Mouse (Mus musculus): ENCODE data around the gene Nsmce3. TPM values are rescaled to one million over a fixed set of nuclear protein-coding genes. Genes with fewer than 3 reads are reported as not detected.
A peak's percentile ranks its signal among the peaks of the same experiment; 100 is the strongest.

Nsmce3 gene
- not detected in 2 replicates for polyA plus RNA-seq (2012; ENCODE audit: insufficient read depth, insufficient read length, low replicate concordance, missing spikeins)

DNA sequence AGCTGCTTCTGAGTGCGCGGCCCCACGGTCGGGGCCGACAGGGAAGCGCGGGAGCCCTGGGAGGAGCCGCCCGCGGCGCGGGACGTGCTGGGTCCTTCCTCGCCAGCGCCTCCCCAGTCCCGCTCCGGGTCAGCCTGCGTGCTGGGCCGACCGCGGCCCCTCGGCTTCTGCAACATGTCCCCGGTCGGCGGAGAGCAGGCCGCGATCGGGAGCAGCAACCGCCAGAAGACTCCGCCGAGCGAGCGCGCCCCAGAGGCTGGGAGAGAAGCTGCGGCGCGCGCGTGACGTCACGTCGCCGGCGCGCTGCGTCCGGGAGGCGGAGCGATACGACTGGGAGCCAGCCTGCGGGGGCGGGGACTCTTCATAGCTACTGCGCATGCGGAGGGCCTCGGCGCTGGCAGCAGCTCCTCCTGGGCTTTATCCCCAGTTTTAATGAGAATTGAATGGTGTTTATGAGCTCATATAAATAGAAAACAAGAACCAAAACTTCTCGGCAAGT is at the start of gene Nsmce3:
TSS of gene Nsmce3 (minus strand) at position 255 of the 499 bp plus-strand sequence.
- TF ChIP-seq CTCF (IDR thresholded peaks at IDR 0.05; ENCODE audit: insufficient read depth, low read depth, low read length) = no peak
- TF ChIP-seq POLR2A (IDR thresholded peaks at IDR 0.05; ENCODE audit: insufficient read depth, low read depth, low read length) = peak; percentile 96
- Histone ChIP-seq H3K4me1 (ENCODE audit: control insufficient read depth, insufficient read depth, low read length) (peaks cover 8% of the 10 kb centered on the region), H3K27ac (ENCODE audit: insufficient read depth, low read depth, low read length) (peak within 1 kb of the TSS; percentile 59; the same call in 1 of the 2 replicates), H3K4me3 (ENCODE audit: insufficient read depth, low read depth, low read length) (peak within 1 kb of the TSS; percentile 84)
- WGBS = under 1% methylated on average over 56 of the region's 57 CpGs

DNA sequence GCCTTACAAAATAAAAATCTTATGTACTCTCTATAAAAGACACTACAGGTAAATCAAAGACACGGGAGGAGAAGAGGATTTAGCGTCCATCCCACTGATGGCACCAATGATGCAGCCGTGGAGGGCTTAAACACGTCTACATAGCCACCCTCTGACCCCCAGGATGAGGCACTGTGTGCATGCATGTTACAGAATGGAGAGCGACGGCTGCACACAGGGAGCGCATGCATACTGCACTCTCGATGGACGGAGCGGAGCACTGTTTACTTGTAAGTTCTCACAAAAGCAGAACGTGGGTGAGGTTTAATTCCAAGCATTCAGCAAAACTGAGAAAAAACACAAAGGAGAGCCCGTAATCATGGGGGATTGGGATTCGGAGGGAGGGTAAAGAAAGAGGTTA is 48.4 kb upstream of the Nsmce3 start:
- Histone ChIP-seq H3K4me1 (ENCODE audit: control insufficient read depth, insufficient read depth, low read length) (peaks cover 4% of the 10 kb centered on the region), H3K27ac (ENCODE audit: insufficient read depth, low read depth, low read length) (no peak overlapping the region)
- 51% methylated on average over 13 of the region's 13 CpGs for WGBS

DNA sequence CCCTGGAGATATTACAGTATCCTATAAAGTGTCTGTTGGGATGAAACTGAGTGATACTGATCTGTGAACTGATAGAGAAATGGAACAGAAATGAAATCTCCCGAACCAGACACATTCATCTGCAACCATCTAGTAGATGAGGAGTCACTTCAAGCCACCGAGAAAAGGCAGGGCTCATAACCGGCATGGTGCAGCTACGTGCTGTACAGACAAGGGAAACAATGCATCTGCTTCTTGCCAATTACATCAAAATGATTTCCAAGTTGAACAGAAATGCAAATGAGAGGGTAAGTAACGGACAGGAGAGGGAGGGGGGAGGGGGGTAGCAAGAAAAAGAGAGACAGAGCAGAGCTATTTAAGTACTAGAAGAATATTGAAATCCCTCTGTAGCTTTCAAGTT is 47.9 kb upstream of the Nsmce3 start:
- WGBS = 62% methylated on average over 5 of the region's 5 CpGs
- Histone ChIP-seq H3K27ac (ENCODE audit: insufficient read depth, low read depth, low read length) (no peak overlapping the region), H3K4me3 (ENCODE audit: insufficient read depth, low read depth, low read length) (no peak overlapping the region), H3K4me1 (ENCODE audit: control insufficient read depth, insufficient read depth, low read length) (peaks cover 4% of the 10 kb centered on the region)
- no peak for TF ChIP-seq POLR2A (IDR thresholded peaks at IDR 0.05; ENCODE audit: insufficient read depth, low read depth, low read length)
- no peak for TF ChIP-seq CTCF (IDR thresholded peaks at IDR 0.05; ENCODE audit: insufficient read depth, low read depth, low read length)

More for the DNA sequence above, 48.4 kb upstream of the Nsmce3 start:
- TF ChIP-seq POLR2A (IDR thresholded peaks at IDR 0.05; ENCODE audit: insufficient read depth, low read depth, low read length) = no peak
- no peak for TF ChIP-seq CTCF (IDR thresholded peaks at IDR 0.05; ENCODE audit: insufficient read depth, low read depth, low read length)
- no peak overlapping the region for H3K4me3 ChIP-seq (ENCODE audit: insufficient read depth, low read depth, low read length)

DNA sequence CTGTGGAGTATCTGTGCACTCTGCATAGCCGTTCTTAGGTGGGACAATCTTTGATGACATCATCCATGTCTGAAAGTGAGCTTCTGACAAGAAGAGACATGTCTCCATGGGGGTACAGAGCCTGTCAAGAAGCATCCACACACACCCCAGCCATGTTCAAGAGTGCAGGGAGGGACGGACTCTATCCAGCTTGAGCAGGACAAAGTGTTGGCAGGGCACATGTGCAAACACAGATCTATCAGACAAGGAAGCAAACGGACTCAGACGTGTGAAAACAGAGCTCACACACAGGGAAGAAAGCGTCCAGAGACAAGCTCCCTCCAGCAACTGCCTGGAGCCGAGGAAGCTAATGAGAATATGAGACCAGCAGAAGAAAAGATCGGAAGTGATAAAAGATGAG is 43.9 kb upstream of the Nsmce3 start:
- Histone ChIP-seq H3K27ac (ENCODE audit: insufficient read depth, low read depth, low read length) (no peak overlapping the region), H3K4me3 (ENCODE audit: insufficient read depth, low read depth, low read length) (no peak overlapping the region), H3K4me1 (ENCODE audit: control insufficient read depth, insufficient read depth, low read length) (peaks cover 2% of the 10 kb centered on the region; the same call in 1 of the 2 replicates)
- TF ChIP-seq CTCF (IDR thresholded peaks at IDR 0.05; ENCODE audit: insufficient read depth, low read depth, low read length) (no peak), POLR2A (IDR thresholded peaks at IDR 0.05; ENCODE audit: insufficient read depth, low read depth, low read length) (no peak)
- WGBS = 66% methylated on average over 7 of the region's 7 CpGs

DNA sequence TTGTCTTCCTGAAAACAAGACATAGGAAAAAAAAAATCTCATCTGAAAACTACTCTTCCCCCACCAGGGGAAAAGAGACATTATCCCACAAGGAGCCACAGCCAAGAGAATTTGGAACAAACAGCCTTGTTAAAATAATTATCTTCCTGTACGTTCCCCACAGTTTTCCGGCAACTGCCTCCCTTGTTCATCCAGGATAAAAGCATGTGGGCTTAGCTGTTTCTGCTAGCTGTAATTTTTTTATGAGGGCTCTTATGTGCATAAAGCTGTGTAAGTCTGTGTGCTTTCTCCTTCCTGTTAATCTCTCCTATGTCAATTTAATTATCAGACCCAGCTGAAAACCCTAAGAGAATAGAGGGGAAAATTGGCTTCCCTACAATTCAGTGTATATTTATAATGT is 42.3 kb upstream of the Nsmce3 start:
- TF ChIP-seq POLR2A (IDR thresholded peaks at IDR 0.05; ENCODE audit: insufficient read depth, low read depth, low read length) (no peak), CTCF (IDR thresholded peaks at IDR 0.05; ENCODE audit: insufficient read depth, low read depth, low read length) (no peak)
- Histone ChIP-seq H3K27ac (ENCODE audit: insufficient read depth, low read depth, low read length) (no peak overlapping the region), H3K4me1 (ENCODE audit: control insufficient read depth, insufficient read depth, low read length) (no peaks in the 10 kb centered on the region), H3K4me3 (ENCODE audit: insufficient read depth, low read depth, low read length) (no peak overlapping the region)
- 49% methylated on average over 2 of the region's 2 CpGs for WGBS

DNA sequence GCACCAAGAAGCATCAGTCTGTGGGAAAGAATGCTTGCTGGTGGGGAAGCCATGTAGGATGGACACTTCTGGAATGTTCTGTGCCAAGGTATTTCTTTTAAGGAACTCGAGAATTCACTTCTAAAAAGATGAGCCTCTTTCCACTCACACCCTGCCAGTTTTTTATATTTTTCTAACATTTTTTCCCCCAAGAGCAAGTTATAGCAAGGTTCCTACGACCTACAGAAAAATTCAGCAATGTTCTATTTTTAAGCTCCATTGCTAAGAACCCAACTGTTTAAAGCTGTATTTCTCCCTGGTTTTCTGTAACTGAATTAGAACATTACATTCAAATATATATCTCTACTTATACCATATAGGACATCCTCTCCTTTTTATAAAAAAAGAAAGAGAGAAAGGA is 39.1 kb upstream of the Nsmce3 start:
- H3K4me3 ChIP-seq (ENCODE audit: insufficient read depth, low read depth, low read length) = no peak overlapping the region
- TF ChIP-seq CTCF (IDR thresholded peaks at IDR 0.05; ENCODE audit: insufficient read depth, low read depth, low read length) = no peak
- 64% methylated on average over 2 of the region's 2 CpGs for WGBS
- no peak overlapping the region for H3K27ac ChIP-seq (ENCODE audit: insufficient read depth, low read depth, low read length)
- no peaks in the 10 kb centered on the region for H3K4me1 ChIP-seq (ENCODE audit: control insufficient read depth, insufficient read depth, low read length)

DNA sequence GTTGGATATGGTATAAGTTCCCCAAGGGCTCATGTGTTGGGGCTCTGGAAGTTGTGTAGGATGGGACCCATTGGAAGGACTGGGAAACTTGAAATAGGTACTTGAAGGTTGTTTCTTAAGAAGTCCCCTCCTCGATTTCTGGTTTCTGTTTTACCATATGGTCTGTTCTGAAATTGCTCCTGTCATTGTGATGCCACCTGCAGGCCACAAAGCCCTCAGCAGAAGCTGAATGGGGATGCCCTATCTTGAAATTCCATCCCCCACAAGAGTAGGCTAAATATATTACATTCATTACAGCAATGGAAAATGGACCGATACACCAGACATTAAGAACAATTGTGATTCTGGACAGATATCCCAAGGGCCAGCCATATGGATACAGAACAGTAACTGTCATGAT is 37.4 kb upstream of the Nsmce3 start:
- Histone ChIP-seq H3K4me3 (ENCODE audit: insufficient read depth, low read depth, low read length) (no peak overlapping the region), H3K27ac (ENCODE audit: insufficient read depth, low read depth, low read length) (no peak overlapping the region), H3K4me1 (ENCODE audit: control insufficient read depth, insufficient read depth, low read length) (no peaks in the 10 kb centered on the region)
- WGBS = 84% methylated on average over 2 of the region's 2 CpGs
- no peak for TF ChIP-seq POLR2A (IDR thresholded peaks at IDR 0.05; ENCODE audit: insufficient read depth, low read depth, low read length)
- TF ChIP-seq CTCF (IDR thresholded peaks at IDR 0.05; ENCODE audit: insufficient read depth, low read depth, low read length) = no peak

DNA sequence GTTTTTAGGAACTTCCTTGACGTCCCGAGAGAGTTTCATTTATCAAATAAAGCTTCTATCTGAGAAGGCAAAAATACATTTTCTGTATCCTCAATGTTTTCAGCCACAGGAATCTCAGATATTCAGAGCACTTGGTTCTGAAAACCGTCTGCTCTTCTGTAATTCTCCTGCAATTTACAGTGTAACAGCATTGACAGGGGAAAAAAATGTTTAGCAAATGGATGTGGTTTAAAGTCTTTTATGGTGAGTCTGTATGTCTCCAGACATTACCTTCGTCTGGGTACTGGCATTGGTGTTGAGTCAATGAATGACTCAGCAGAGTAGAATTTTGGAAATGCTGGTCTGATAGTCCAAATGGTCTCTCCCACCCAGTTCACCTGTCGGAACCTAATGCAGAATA is 34.2 kb upstream of the Nsmce3 start:
- TF ChIP-seq POLR2A (IDR thresholded peaks at IDR 0.05; ENCODE audit: insufficient read depth, low read depth, low read length) = no peak
- TF ChIP-seq CTCF (IDR thresholded peaks at IDR 0.05; ENCODE audit: insufficient read depth, low read depth, low read length) = no peak
- WGBS = 79% methylated on average over 5 of the region's 5 CpGs
- H3K27ac ChIP-seq (ENCODE audit: insufficient read depth, low read depth, low read length) = no peak overlapping the region
- no peaks in the 10 kb centered on the region for H3K4me1 ChIP-seq (ENCODE audit: control insufficient read depth, insufficient read depth, low read length)
- no peak overlapping the region for H3K4me3 ChIP-seq (ENCODE audit: insufficient read depth, low read depth, low read length)

DNA sequence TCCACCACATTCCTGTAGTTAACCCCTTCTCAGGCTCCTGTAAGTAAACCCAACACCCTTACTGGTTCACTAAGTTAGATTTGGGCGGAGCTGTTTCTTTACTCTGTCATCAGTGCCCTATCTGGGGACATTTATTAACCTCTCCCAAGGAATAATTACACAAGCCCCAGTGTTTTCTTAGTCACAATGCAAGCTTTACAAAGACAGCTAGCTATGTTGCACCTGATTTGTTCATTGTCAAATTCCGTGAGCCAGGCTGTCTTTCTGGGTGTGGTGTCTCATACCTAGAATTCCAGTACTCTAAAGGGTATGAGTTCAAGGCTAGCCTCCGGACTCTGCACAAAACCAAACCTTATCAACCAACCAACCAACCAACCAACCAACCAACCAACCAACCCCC is 32.7 kb upstream of the Nsmce3 start:
- 96% methylated on average over 3 of the region's 3 CpGs for WGBS
- Histone ChIP-seq H3K4me1 (ENCODE audit: control insufficient read depth, insufficient read depth, low read length) (no peaks in the 10 kb centered on the region), H3K4me3 (ENCODE audit: insufficient read depth, low read depth, low read length) (no peak overlapping the region), H3K27ac (ENCODE audit: insufficient read depth, low read depth, low read length) (no peak overlapping the region)
- no peak for TF ChIP-seq CTCF (IDR thresholded peaks at IDR 0.05; ENCODE audit: insufficient read depth, low read depth, low read length)
- TF ChIP-seq POLR2A (IDR thresholded peaks at IDR 0.05; ENCODE audit: insufficient read depth, low read depth, low read length) = no peak

DNA sequence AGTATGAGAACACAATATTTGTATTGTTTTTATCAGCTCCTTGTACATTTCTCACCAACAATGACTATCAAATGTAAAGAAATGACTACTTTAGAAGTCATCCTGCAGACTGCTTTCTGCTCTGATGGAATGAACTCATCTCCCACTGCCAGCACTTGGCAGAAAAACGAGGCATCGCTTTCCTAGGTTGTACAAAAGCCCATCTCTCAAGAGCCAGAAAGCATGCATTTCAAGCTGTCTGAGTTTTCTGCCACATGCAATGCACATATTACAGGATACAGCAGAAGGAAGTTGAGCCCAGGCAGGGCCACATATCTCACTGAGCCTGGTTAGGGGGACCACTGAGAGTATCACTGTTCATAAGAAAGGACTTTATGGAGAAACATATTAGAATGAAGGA is 27.5 kb upstream of the Nsmce3 start:
- WGBS = 73% methylated on average over 2 of the region's 2 CpGs
- Histone ChIP-seq H3K4me3 (ENCODE audit: insufficient read depth, low read depth, low read length) (no peak overlapping the region), H3K4me1 (ENCODE audit: control insufficient read depth, insufficient read depth, low read length) (peaks cover 12% of the 10 kb centered on the region), H3K27ac (ENCODE audit: insufficient read depth, low read depth, low read length) (no peak overlapping the region)
- TF ChIP-seq POLR2A (IDR thresholded peaks at IDR 0.05; ENCODE audit: insufficient read depth, low read depth, low read length) = no peak
- TF ChIP-seq CTCF (IDR thresholded peaks at IDR 0.05; ENCODE audit: insufficient read depth, low read depth, low read length) = no peak
